Mouse (Mus musculus): ENCODE data around the gene Clec4a2. TPM values are rescaled to one million over a fixed set of nuclear protein-coding genes. Genes with fewer than 3 reads are reported as not detected.
"Not testable (repeated sequence)": the region's sequence is repeated elsewhere in the genome, so short reads cannot be mapped to it uniquely, and the experiment has no call there.

The Clec4a2 gene
- 8.8 and 9.5 TPM in 2 replicates for polyA plus RNA-seq (2015; fragmentation: Nextera tagmentation; extraction: Ambion mirVana)

GRCm38 (mm10) chr6:123106128-123106527 is at the start of gene Clec4a2:
Gene Clec4a2, plus strand, starts transcription at chr6:123106428.
- DNase-seq (ENCODE audit: low spot score), result not testable (repeated sequence)

GRCm38 (mm10) chr6:123095125-123095843 is 10.9 kb upstream of the Clec4a2 start:
- no peak for DNase-seq (ENCODE audit: low spot score)

- no peak for DNase-seq (ENCODE audit: low spot score)
These were observed 17.0 kb downstream of the Clec4a2 start for GRCm38 (mm10) chr6:123123195-123123594.

- no peak for DNase-seq (ENCODE audit: low spot score)
These were observed 20.9 kb downstream of the Clec4a2 start for GRCm38 (mm10) chr6:123127173-123127572.

GRCm38 (mm10) chr6:123137766-123138526 is 31.7 kb downstream of the Clec4a2 start:
- DNase-seq (ENCODE audit: low spot score), result not testable (repeated sequence)

GRCm38 (mm10) chr6:123170106-123170505 is 63.9 kb downstream of the Clec4a2 start:
- DNase-seq (ENCODE audit: low spot score), result no peak

- no peak for DNase-seq (ENCODE audit: low spot score)
These were observed 64.8 kb downstream of the Clec4a2 start for GRCm38 (mm10) chr6:123171040-123171439.

- DNase-seq (ENCODE audit: low spot score), result no peak
These were observed 66.4 kb downstream of the Clec4a2 start, which contains the start of gene Clec4b2 for GRCm38 (mm10) chr6:123172593-123172992. Gene Clec4b2, plus strand, starts transcription at chr6:123172893.

- DNase-seq (ENCODE audit: low spot score), result no peak
These were observed 69.3 kb downstream of the Clec4a2 start for GRCm38 (mm10) chr6:123175549-123175948.

- DNase-seq (ENCODE audit: low spot score), result not testable (repeated sequence)
These were observed 78.6 kb downstream of the Clec4a2 start for GRCm38 (mm10) chr6:123184862-123185261.

Other genes starting within 250 kb of the Clec4a2 start
- gene Necap1, start 232.0 kb upstream of the Clec4a2 start, polyA plus RNA-seq (2015; fragmentation: Nextera tagmentation; extraction: Ambion mirVana), result 26.9 and 29.2 TPM in 2 replicates
- 5.5 and 6.0 TPM in 2 replicates for gene Clec4a1, start 184.6 kb upstream of the Clec4a2 start, polyA plus RNA-seq (2015; fragmentation: Nextera tagmentation; extraction: Ambion mirVana)
- gene Clec4a3, start 153.9 kb upstream of the Clec4a2 start, polyA plus RNA-seq (2015; fragmentation: Nextera tagmentation; extraction: Ambion mirVana), result 8.6 and 12.6 TPM in 2 replicates
- gene Clec4a4, start 116.1 kb upstream of the Clec4a2 start, polyA plus RNA-seq (2015; fragmentation: Nextera tagmentation; extraction: Ambion mirVana), result 0.18 and 0.35 TPM in 2 replicates
- 0.38 and 0.72 TPM in 2 replicates for gene Clec4b1, start 56.5 kb upstream of the Clec4a2 start, polyA plus RNA-seq (2015; fragmentation: Nextera tagmentation; extraction: Ambion mirVana)
- gene Clec4b2, start 66.5 kb downstream of the Clec4a2 start, polyA plus RNA-seq (2015; fragmentation: Nextera tagmentation; extraction: Ambion mirVana), result 0.12 and 0.18 TPM in 2 replicates
- 39.2 and 42.2 TPM in 2 replicates for gene Clec4n, start 123.4 kb downstream of the Clec4a2 start, polyA plus RNA-seq (2015; fragmentation: Nextera tagmentation; extraction: Ambion mirVana)
- 0.66 and 1.6 TPM in 2 replicates for gene Clec4d, start 155.7 kb downstream of the Clec4a2 start, polyA plus RNA-seq (2015; fragmentation: Nextera tagmentation; extraction: Ambion mirVana)
- gene Clec4e, start 183.4 kb downstream of the Clec4a2 start, polyA plus RNA-seq (2015; fragmentation: Nextera tagmentation; extraction: Ambion mirVana), result 0.43 and 0.49 TPM in 2 replicates
- not detected in 2 replicates for gene Vmn2r19, start 201.9 kb downstream of the Clec4a2 start, polyA plus RNA-seq (2015; fragmentation: Nextera tagmentation; extraction: Ambion mirVana)